Mouse (Mus musculus) natural killer cell, adult 2 months (primary cell): ENCODE measurements at regions not wholly inside any gene's neighbourhood (a gene's known extent, or its start where the extent isn't known, plus 50 kb on each side); places are given as distances from the start of the nearest gene placed in this dataset.

Source experiments
- DNase-seq, 2 experiments: peaks; one replicate each; pipeline ENCODE4 v3.0.0; 2022; ENCODE audit warnings: low spot score in 2 of 2

DNA sequence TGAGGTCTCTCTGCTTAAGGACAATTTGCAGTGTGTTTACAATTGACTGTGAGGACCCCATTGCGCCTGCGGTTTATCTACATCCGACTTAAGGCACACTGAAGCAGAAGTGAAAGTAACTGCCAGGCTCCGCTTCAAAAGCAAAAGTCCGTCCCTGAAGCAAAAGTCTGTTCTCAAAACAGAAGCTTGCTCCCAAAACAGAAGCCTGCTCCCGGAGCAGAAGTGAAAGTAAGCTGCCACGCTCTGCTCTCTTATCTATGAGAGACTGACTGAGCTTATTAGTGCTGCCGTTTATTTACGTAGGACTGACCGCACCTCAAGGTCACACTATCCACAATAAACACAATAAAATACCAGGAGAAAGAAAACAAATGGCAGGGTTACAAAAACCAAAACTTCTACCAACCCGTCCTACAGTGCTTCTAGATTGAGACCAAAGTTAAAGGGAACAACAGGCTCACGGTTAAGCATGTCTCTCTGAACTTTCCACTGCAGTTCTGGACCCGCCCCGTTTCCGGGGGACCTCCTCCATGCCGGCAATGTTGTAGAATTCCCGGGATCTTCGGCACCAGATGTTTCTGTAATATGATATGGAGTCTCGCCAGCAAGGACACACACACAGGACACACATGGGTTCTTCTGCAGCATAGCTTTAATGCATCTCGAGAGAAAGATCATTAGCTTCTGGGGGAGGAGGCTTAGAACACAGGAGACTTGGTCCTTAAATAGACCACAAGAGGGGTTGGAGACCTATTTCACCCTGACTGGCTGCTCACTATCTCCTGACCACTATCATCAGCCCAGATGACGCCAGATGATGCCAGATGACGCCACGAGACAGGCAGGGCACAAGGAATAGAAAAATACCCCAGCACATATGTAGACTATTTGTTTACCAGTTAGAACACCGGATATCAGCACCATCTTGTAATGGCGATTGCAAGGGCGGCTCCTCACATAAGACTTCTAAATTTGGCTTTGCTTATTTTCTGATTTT is 665.8 kb downstream of the Nebl start:
- DNase-seq = peak in 1 of 2 experiments; percentile 8
